Mouse (Mus musculus) liver, postnatal 0 days (tissue): ENCODE measurements at regions not wholly inside any gene's neighbourhood (a gene's known extent, or its start where the extent isn't known, plus 50 kb on each side); places are given as distances from the start of the nearest gene placed in this dataset.

ENCODE experiments used
- ATAC-seq: fragments of 200-750 bp; cut with Nextera tagmentation; 2 replicates; pipeline ENCODE4 v1.8.0; 2017; ENCODE audit warnings: mild to moderate bottlenecking, moderate library complexity
- DNase-seq: peaks from one replicate; pipeline ENCODE4 v3.0.0-alpha.2; 2016
- H3K27ac ChIP-seq: fragments of 300-500 bp; sonication (generic); 2 replicates; pipeline ENCODE4 v1.5.1; 2014; ENCODE audit warnings: antibody characterized with exemption, moderate library complexity, mild to moderate bottlenecking, low read depth
- H3K27me3 ChIP-seq: fragments of 300-500 bp; sonication (generic); 2 replicates; pipeline ENCODE4 v1.6.1; 2014; ENCODE audit warnings: low read length, control low read depth, mixed read lengths; ENCODE audit not compliant: insufficient read depth
- H3K36me3 ChIP-seq: fragments of 300-500 bp; sonication (generic); replicated peaks from 2 replicates; pipeline ENCODE4 v1.6.1; 2014; ENCODE audit warnings: mild to moderate bottlenecking, control low read depth, low read length, moderate library complexity, mixed read lengths; ENCODE audit not compliant: insufficient read depth
- H3K4me1 ChIP-seq: fragments of 300-500 bp; sonication (generic); 2 replicates; pipeline ENCODE4 v1.6.1; 2014; ENCODE audit warnings: antibody characterized with exemption, mild to moderate bottlenecking, control low read depth; ENCODE audit not compliant: insufficient read depth
- H3K4me2 ChIP-seq: fragments of 300-500 bp; sonication (generic); 2 replicates; pipeline ENCODE4 v1.6.1; 2014; ENCODE audit warnings: low read depth, mild to moderate bottlenecking, low read length, moderate library complexity, mixed read lengths
- H3K4me3 ChIP-seq: fragments of 300-500 bp; sonication (generic); 2 replicates; pipeline ENCODE4 v1.5.1; 2014; ENCODE audit warnings: low read depth, low read length
- H3K9ac ChIP-seq: fragments of 300-500 bp; sonication (generic); replicated peaks from 2 replicates; pipeline ENCODE4 v1.6.1; 2014; ENCODE audit warnings: mild to moderate bottlenecking, moderate library complexity
- H3K9me3 ChIP-seq: fragments of 300-500 bp; sonication (generic); 2 replicates; pipeline ENCODE4 v1.6.1; 2016; ENCODE audit warnings: mild to moderate bottlenecking, control low read depth, low read length, mixed read lengths
- CTCF ChIP-seq: sonication (generic); IDR thresholded peaks from 2 replicates; pipeline ENCODE4 v1.5.1; 2016; ENCODE audit warnings: antibody characterized with exemption, low read depth
- EP300 ChIP-seq: IDR thresholded peaks from 2 replicates; pipeline ENCODE4 v1.6.1; 2016; ENCODE audit warnings: antibody characterized with exemption, low read depth, mild to moderate bottlenecking
- WGBS: fragments of 180-500 bp; shearing (Covaris S2); extraction: QIAGEN DNeasy Blood & Tissue Kit; methylation state at CpG from one replicate; pipeline ENCODE4 v1.1.7; 2014; ENCODE audit not compliant: insufficient replicate concordance; 5-methylcytosine and 5-hydroxymethylcytosine counted together

- H3K36me3 ChIP-seq = no peaks in the 10 kb centered on the region
- H3K9me3 ChIP-seq = no peaks in the 10 kb centered on the region
- no peak overlapping the region for H3K9ac ChIP-seq
- H3K27ac ChIP-seq = no peak overlapping the region
- no peaks in the 10 kb centered on the region for H3K27me3 ChIP-seq
- no peak for ATAC-seq
- no peaks in the 10 kb centered on the region for H3K4me1 ChIP-seq
- DNase-seq = no peak
- no peak overlapping the region for H3K4me2 ChIP-seq
- TF ChIP-seq CTCF = no peak
- no peak for TF ChIP-seq EP300
- 53% methylated on average over 2 of the region's 2 CpGs for WGBS
- no peak overlapping the region for H3K4me3 ChIP-seq
Measured at GRCm38 (mm10) chr4:69876734-69877133, 533.5 kb downstream of the Cdk5rap2 start.

GRCm38 (mm10) chr4:69870638-69871037 lies 539.6 kb downstream of the Cdk5rap2 start:
- Histone ChIP-seq H3K9ac (no peak overlapping the region), H3K27me3 (no peaks in the 10 kb centered on the region), H3K4me1 (no peaks in the 10 kb centered on the region), H3K27ac (no peak overlapping the region), H3K4me3 (no peak overlapping the region), H3K36me3 (no peaks in the 10 kb centered on the region), H3K9me3 (no peaks in the 10 kb centered on the region), H3K4me2 (no peak overlapping the region)
- ATAC-seq (no peak), DNase-seq (no peak)
- no peak for TF ChIP-seq CTCF
- TF ChIP-seq EP300 = no peak
- 66% methylated on average over 2 of the region's 2 CpGs for WGBS

- Histone ChIP-seq H3K27ac (no peak overlapping the region), H3K4me3 (no peak overlapping the region), H3K4me1 (no peaks in the 10 kb centered on the region), H3K27me3 (no peaks in the 10 kb centered on the region), H3K9ac (no peak overlapping the region), H3K4me2 (no peak overlapping the region), H3K36me3 (no peaks in the 10 kb centered on the region), H3K9me3 (no peaks in the 10 kb centered on the region)
- no peak for TF ChIP-seq CTCF
- TF ChIP-seq EP300 = no peak
- DNase-seq (no peak), ATAC-seq (no peak)
- 86% methylated on average over 13 of the region's 13 CpGs for WGBS
Measured at GRCm38 (mm10) chr4:69855001-69855400, 555.2 kb downstream of the Cdk5rap2 start.

- WGBS = 68% methylated on average over 1 of the region's 1 CpGs
- Histone ChIP-seq H3K27me3 (no peaks in the 10 kb centered on the region), H3K36me3 (no peaks in the 10 kb centered on the region), H3K4me1 (no peaks in the 10 kb centered on the region), H3K4me3 (no peak overlapping the region), H3K9me3 (no peaks in the 10 kb centered on the region), H3K27ac (no peak overlapping the region), H3K9ac (no peak overlapping the region), H3K4me2 (no peak overlapping the region)
- TF ChIP-seq EP300 = no peak
- TF ChIP-seq CTCF = no peak
- ATAC-seq (no peak), DNase-seq (no peak)
Measured at GRCm38 (mm10) chr4:69852637-69853036, 557.6 kb downstream of the Cdk5rap2 start.

- TF ChIP-seq EP300 = no peak
- no peak for TF ChIP-seq CTCF
- no peak overlapping the region for H3K27ac ChIP-seq
- H3K27me3 ChIP-seq = no peaks in the 10 kb centered on the region
- DNase-seq (no peak), ATAC-seq (no peak)
- H3K9me3 ChIP-seq = no peaks in the 10 kb centered on the region
- H3K4me2 ChIP-seq = no peak overlapping the region
- no peaks in the 10 kb centered on the region for H3K36me3 ChIP-seq
- no peak overlapping the region for H3K9ac ChIP-seq
- H3K4me1 ChIP-seq = no peaks in the 10 kb centered on the region
- 83% methylated on average over 3 of the region's 3 CpGs for WGBS
- H3K4me3 ChIP-seq = no peak overlapping the region
Measured at GRCm38 (mm10) chr4:69849423-69849822, 560.8 kb downstream of the Cdk5rap2 start.

- Histone ChIP-seq H3K9ac (no peak overlapping the region), H3K27ac (no peak overlapping the region), H3K27me3 (no peaks in the 10 kb centered on the region), H3K4me3 (no peak overlapping the region), H3K9me3 (no peaks in the 10 kb centered on the region), H3K4me1 (no peaks in the 10 kb centered on the region), H3K4me2 (no peak overlapping the region), H3K36me3 (no peaks in the 10 kb centered on the region)
- WGBS = 69% methylated on average over 9 of the region's 9 CpGs
- ATAC-seq (no peak), DNase-seq (no peak)
- TF ChIP-seq EP300 (no peak), CTCF (no peak)
Measured at GRCm38 (mm10) chr4:69839868-69840267, 570.4 kb downstream of the Cdk5rap2 start.

GRCm38 (mm10) chr4:69838940-69839339 lies 571.3 kb downstream of the Cdk5rap2 start:
- Histone ChIP-seq H3K4me1 (no peaks in the 10 kb centered on the region), H3K9ac (no peak overlapping the region), H3K27ac (no peak overlapping the region), H3K36me3 (no peaks in the 10 kb centered on the region), H3K4me3 (no peak overlapping the region), H3K4me2 (no peak overlapping the region), H3K9me3 (no peaks in the 10 kb centered on the region), H3K27me3 (no peaks in the 10 kb centered on the region)
- WGBS = 37% methylated on average over 4 of the region's 4 CpGs
- ATAC-seq (no peak), DNase-seq (no peak)
- TF ChIP-seq CTCF = no peak
- TF ChIP-seq EP300 = no peak
